In the genomic region with DNA sequence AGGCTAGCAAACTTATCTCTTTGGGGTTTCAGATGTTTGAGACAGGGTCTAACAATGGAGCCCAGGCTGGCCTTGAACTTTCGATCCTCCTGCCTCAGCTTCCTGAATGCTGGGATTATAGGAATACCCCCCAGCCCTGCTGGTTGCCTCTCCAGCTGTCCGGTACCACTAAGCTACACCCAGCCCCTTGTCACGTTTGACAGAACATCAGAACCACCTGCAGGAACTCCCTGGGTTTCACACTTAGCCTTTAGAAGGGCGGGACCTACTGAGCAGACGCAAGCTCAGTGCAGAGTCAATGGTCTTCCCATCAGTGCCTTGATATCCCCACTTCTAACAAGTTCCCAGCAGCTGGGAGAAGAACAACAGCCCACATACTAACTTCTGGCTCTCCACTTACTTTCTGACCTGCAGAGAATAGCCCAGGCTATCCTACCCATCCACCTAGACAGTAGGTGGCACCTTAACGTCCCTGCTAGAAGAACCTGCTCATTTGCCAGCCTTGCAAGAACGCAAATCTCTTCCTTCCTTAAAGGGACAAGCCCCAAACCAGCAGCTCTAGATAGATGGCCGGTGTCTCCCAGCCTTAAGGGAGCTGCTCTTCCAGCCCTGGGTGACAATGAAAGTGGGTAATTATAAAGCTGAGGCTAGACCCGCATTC, we compare ENCODE assay signal across 8 mouse cellular contexts. TPM values are rescaled to one million over a fixed set of nuclear protein-coding genes. Genes with fewer than 3 reads are reported as not detected.
DNase-seq lines count a peak whose midpoint lies in the region; ATAC-seq and TF ChIP-seq lines count a peak whose summit lies in the region.

No protein-coding gene starts in this region.

- no peaks in the 10 kb centered on the region for H3K27me3 ChIP-seq in midbrain, embryonic 14.5 days (ENCODE audit: control insufficient read depth, insufficient read depth, low read length)

- H3K36me3 ChIP-seq in midbrain, embryonic 14.5 days (ENCODE audit: control insufficient read depth, insufficient read depth, low read length): no peaks in the 10 kb centered on the region

- TF ChIP-seq CTCF in layer of hippocampus, adult 2 months (conservative IDR thresholded peaks at IDR 0.05): no peak
- no peak for TF ChIP-seq CTCF in cortical plate, adult 2 months (IDR thresholded peaks at IDR 0.05; ENCODE audit: extremely low read depth, insufficient read depth, low read length)

- H3K4me2 ChIP-seq in midbrain, embryonic 14.5 days (ENCODE audit: low read length): peak overlapping the region; percentile 53

- peak; percentile 12 for ATAC-seq in inflammation-experienced regulatory T-cells, adult 6 months
- ATAC-seq in midbrain, embryonic 14.5 days (ENCODE audit: low FRiP score, low TSS enrichment): no peak

- peak overlapping the region; percentile 96 for H3K27ac ChIP-seq in layer of hippocampus, adult 2 months
- H3K27ac ChIP-seq in cortical plate, adult 2 months (ENCODE audit: insufficient read depth, low read length): peak overlapping the region; percentile 44
- H3K27ac ChIP-seq in midbrain, embryonic 14.5 days (replicated peaks; ENCODE audit: low read depth, low read length): no peak overlapping the region

- H3K4me3 ChIP-seq in layer of hippocampus, adult 2 months: peak overlapping the region; percentile 50
- peak overlapping the region; percentile 25 for H3K4me3 ChIP-seq in cortical plate, adult 2 months (ENCODE audit: insufficient read depth, low read length)
- H3K4me3 ChIP-seq in midbrain, embryonic 14.5 days (replicated peaks; ENCODE audit: low read depth, low read length): no peak overlapping the region

- WGBS in midbrain, embryonic 14.5 days: 78% methylated on average over 9 of the region's 9 CpGs

- H3K9ac ChIP-seq in midbrain, embryonic 14.5 days (replicated peaks; ENCODE audit: low read length): no peak overlapping the region; the same call in 1 of the 2 replicates

- no peak for DNase-seq in layer of hippocampus, adult 2 months (ENCODE audit: low spot score in 2 of 2)
- DNase-seq in layer of hippocampus, adult 9-10 months (ENCODE audit: low spot score): no peak
- no peak for DNase-seq in midbrain, embryonic 14.5 days
- DNase-seq in right cerebral cortex, postnatal 4 days: no peak
- no peak for DNase-seq in left cerebral cortex, postnatal 4 days
- no peak for DNase-seq in layer of hippocampus, adult 18-20 months (ENCODE audit: low spot score in 2 of 2)

- H3K9me3 ChIP-seq in midbrain, embryonic 14.5 days (ENCODE audit: control insufficient read depth, low read length): no peaks in the 10 kb centered on the region

- intact Hi-C loops in left cerebral cortex, postnatal 4 days (cut with DNase I): no loop called here

- H3K4me1 ChIP-seq in cortical plate, adult 2 months (ENCODE audit: control insufficient read depth, insufficient read depth, low read length): peaks cover 2% of the 10 kb centered on the region; the same call in 1 of the 2 replicates
- H3K4me1 ChIP-seq in midbrain, embryonic 14.5 days (ENCODE audit: control insufficient read depth, insufficient read depth, low read length): peaks cover 6% of the 10 kb centered on the region

- TF ChIP-seq POLR2A in cortical plate, adult 2 months (IDR thresholded peaks at IDR 0.05; ENCODE audit: extremely low read depth, insufficient read depth, low read length): no peak

RNA-seq across cellular contexts. Expression of gene Gm42791, which starts 10.9 kb away (rescaled TPM):
- total RNA-seq in layer of hippocampus, adult 2 months (2021): 10 to 100 TPM; 25.2 to 25.8 TPM
- polyA plus RNA-seq in cortical plate, adult 2 months (2012; rRNA removed): not detected in 2 replicates
- polyA plus RNA-seq in inflammation-experienced regulatory T-cells, adult 6 months (2017; shearing (Covaris generic)): not detected
- not detected in 2 replicates for polyA plus RNA-seq in midbrain, embryonic 14.5 days (2014; fragmentation: Nextera tagmentation; extraction: Ambion mirVana)
- total RNA-seq in left cerebral cortex, postnatal 4 days (2021): 10 to 100 TPM in 1 of 2 experiments, 1 to 10 TPM in 1; 9.4 to 16.6 TPM
- 10 to 100 TPM; 32.0 to 32.9 TPM for total RNA-seq in layer of hippocampus, adult 18-20 months (2021)
